ENCODE assay signal across 23 mouse cellular contexts in the genomic region with DNA sequence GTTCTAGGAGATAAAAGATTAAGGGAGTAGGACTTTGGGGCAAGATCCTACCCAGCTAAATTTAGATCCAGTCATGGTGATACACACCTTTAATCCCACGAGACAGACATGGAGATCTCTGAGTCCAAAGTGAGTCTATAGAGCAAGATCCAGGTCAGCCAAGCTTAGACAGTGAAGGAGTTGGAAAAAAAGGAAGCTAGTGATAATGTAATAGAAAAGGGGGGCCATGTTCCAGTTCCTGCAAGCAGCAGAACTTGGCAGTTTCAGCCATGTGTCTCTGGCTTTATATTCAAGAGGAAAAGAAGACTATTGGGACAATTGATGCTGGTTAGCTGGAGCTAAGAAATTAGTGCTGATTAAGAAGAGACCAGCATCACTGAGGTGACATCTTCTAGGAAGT.
"Had no signal": no experiment of that assay in that cellular context is flagged by ENCODE, and none has a peak within 500 bp of the region (broad histone marks: within the 10 kb centered on the region; RNA-seq: fewer than 3 reads in every experiment).

No protein-coding gene starts in this region.

- H3K27me3 ChIP-seq: hindbrain, embryonic 12.5 days; intestine, embryonic 15.5 days; limb, embryonic 12.5 days had no signal

- H3K4me2 ChIP-seq: heart, embryonic 12.5 days; hindbrain, embryonic 12.5 days; hindbrain, embryonic 14.5 days; intestine, embryonic 15.5 days; limb, embryonic 12.5 days had no signal

- DNase-seq: gastrocnemius, postnatal 14 days; gastrocnemius, postnatal 36 days; heart, adult 18-20 months; heart, postnatal 10 days; heart, postnatal 4 days; kidney, adult 18-20 months; kidney, adult 8-10 months; kidney, postnatal 10 days; kidney, postnatal 25 days; kidney, postnatal 4 days had no signal

- H3K9me3 ChIP-seq: heart, embryonic 10.5 days; heart, embryonic 12.5 days; hindbrain, embryonic 10.5 days; hindbrain, embryonic 12.5 days; intestine, embryonic 15.5 days; limb, embryonic 10.5 days; limb, embryonic 12.5 days had no signal

- H3K4me3 ChIP-seq: heart, embryonic 10.5 days; heart, embryonic 12.5 days; hindbrain, embryonic 10.5 days; hindbrain, embryonic 12.5 days; intestine, embryonic 15.5 days; layer of hippocampus, adult 2 months; left cerebral cortex, adult 2 months; limb, embryonic 10.5 days; limb, embryonic 12.5 days had no signal

- H3K27ac ChIP-seq: heart, embryonic 10.5 days; hindbrain, embryonic 10.5 days; hindbrain, embryonic 12.5 days; hindbrain, embryonic 14.5 days; intestine, embryonic 15.5 days; layer of hippocampus, adult 2 months; left cerebral cortex, adult 2 months; limb, embryonic 10.5 days; limb, embryonic 12.5 days had no signal

- H3K36me3 ChIP-seq: heart, embryonic 10.5 days; heart, embryonic 12.5 days; hindbrain, embryonic 10.5 days; hindbrain, embryonic 12.5 days; intestine, embryonic 15.5 days; limb, embryonic 10.5 days; limb, embryonic 12.5 days had no signal

- ATAC-seq: hindbrain, embryonic 16.5 days; inflammation-experienced regulatory T-cells, adult 6 months; intestine, embryonic 15.5 days; intestine, postnatal 0 days had no signal

- H3K4me1 ChIP-seq: hindbrain, embryonic 12.5 days; intestine, embryonic 15.5 days had no signal

- H3K9ac ChIP-seq: heart, embryonic 12.5 days; hindbrain, embryonic 12.5 days; hindbrain, embryonic 14.5 days; intestine, embryonic 15.5 days; limb, embryonic 12.5 days had no signal
